Mouse (Mus musculus): ENCODE results near the gene Plk2. TPM values are rescaled to one million over a fixed set of nuclear protein-coding genes. Genes with fewer than 3 reads are reported as not detected.

Gene Plk2
- polyA plus RNA-seq, 1 experiment from 2014 or later: 142 TPM

- H3K9ac ChIP-seq: no peak overlapping the region
- H3K4me3 ChIP-seq (replicated peaks; ENCODE audit: low read length): no peak overlapping the region
- no peak for DNase-seq (ENCODE audit: low spot score)
- no peak for ATAC-seq (ENCODE audit: low FRiP score)
- H3K27me3 ChIP-seq (ENCODE audit: control insufficient read depth, insufficient read depth, low read length): no peaks in the 10 kb centered on the region
- no peaks in the 10 kb centered on the region for H3K9me3 ChIP-seq (ENCODE audit: control insufficient read depth, low read length)
- no peak overlapping the region for H3K27ac ChIP-seq
- peaks cover 8% of the 10 kb centered on the region; the same call in 1 of the 2 replicates for H3K4me1 ChIP-seq (replicated peaks; ENCODE audit: control insufficient read depth, insufficient read depth, low read length)
- whole genome bisulfite sequencing: 74% methylated on average over 4 of the region's 4 CpGs
- H3K36me3 ChIP-seq (replicated peaks; ENCODE audit: control insufficient read depth, insufficient read depth): no peaks in the 10 kb centered on the region
- H3K4me2 ChIP-seq (replicated peaks): no peak overlapping the region
Observed at GRCm38 (mm10) chr13:110450056-110450455, 55.2 kb downstream of the Plk2 start.

Other genes with a start within 250 kb of the Plk2 start
- 175 and 177 TPM in 2 replicates for gene Rab3c, start 114.0 kb upstream of the Plk2 start, polyA plus RNA-seq (2014; fragmentation: Nextera tagmentation; extraction: Ambion mirVana)
- 0.09 TPM in 1 of 2 replicates, not detected in the other for gene Gapt, start 37.8 kb upstream of the Plk2 start, polyA plus RNA-seq (2014; fragmentation: Nextera tagmentation; extraction: Ambion mirVana)